Mouse (Mus musculus) urinary bladder, postnatal 25 days (tissue): ENCODE measurements around the gene Cadm2.

Experiments used
- DNase-seq: peaks from one replicate; pipeline ENCODE4 v3.0.0; 2022; ENCODE audit warnings: low spot score

Gene Cadm2

DNA sequence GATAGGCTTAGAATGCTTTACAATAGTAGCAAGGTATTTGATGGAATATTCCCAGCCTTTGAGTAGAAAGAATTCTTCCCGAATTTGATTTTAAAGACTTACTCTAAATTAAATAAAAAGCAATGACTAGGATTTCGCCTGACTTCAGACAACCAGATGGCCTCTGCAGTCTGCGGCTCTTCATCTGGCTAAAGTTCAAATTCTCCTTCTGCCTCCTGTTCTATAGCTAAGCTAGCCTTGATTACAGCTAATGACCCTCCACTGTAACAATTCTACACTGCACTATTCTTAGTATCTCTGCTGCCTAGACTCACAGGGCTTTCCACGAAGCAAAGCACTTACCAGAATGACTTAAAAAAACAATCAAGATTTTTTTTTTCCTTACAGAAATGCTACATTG is 495.9 kb downstream of the Cadm2 start:
- DNase-seq = no peak

DNA sequence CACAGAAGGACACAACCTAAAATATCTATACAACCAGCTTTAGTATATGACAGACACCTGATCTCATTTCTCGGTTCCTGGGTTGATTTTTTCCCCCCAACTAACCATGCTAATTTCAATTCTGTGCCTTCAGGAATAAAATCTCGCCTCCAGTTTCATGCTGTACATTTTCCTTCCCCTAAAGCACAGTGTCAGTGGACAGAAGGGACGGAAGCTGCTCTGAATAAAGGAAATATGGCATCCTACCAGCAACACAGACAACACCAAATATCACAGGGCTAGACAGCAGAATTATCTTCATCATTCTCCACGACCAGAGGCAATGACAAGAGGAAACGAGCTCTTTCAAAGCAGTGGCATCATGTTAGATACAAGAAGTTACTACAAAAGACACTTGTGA is 498.2 kb downstream of the Cadm2 start:
- no peak for DNase-seq

DNA sequence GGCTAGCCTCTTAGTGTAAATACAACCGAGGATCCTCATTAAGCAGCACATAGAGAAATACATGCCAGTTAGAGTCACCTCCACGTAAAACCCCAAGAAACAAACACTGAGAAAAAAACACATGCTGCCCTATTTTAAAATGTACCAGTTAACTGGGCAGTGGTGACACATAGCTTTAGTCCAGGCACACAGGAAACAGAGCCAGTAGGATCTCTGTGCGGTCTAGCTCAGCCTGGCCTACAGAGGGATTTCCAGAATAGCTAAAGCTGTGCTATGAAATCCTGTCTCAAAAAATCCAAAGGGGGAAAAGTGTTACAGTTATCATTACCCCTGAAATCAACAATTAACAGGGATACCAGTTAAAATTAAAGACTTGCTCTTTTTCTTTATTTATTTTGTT is 498.9 kb downstream of the Cadm2 start:
- DNase-seq = no peak

DNA sequence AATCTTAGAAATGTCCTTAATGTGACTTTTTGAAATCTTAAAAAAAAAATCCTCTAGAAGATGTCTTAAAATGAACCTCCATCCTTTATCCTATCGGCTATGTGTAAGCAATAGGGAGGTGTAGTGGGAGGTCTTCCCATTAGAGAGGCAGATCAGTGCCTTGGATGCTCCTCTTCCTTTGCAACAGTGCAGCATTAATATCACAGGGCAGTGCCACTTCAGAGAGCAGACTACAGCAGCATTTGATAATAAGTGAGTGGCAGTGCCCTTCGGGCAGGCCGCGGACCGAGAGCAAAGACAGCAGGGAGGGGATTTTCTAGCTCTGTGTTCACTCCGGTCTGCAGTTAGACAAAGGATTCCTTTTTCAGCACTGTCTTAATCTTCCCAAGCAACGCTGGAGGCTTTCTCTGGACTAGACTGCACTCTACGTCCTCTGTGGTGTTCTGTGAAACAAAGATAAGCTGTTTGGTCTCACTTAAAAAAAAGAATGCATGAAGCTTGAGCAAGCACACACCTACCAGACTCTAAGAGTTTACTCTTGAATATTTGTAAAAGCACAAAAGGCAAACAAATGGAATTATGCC is 514.1 kb downstream of the Cadm2 start:
- no peak for DNase-seq

DNA sequence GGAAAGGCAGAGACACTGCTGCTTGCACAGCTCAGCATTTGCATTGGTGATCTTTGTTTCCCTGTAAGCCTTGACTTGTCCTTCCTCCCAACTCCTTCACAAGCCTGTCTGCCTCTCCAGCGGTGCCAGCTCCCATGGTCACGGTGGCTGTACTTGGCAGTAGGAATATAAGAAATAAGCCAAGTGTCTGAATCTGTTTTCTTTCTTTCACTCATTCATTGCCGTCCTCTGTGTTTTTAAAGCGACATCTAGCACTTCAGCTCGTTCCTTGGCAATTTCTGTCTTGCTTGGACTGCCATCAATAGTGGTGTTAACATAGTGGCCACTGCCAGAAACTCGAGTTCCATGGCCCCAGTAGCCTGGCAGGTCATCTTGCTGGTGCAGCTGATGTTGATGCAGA is 524.0 kb downstream of the Cadm2 start:
- DNase-seq = no peak

DNA sequence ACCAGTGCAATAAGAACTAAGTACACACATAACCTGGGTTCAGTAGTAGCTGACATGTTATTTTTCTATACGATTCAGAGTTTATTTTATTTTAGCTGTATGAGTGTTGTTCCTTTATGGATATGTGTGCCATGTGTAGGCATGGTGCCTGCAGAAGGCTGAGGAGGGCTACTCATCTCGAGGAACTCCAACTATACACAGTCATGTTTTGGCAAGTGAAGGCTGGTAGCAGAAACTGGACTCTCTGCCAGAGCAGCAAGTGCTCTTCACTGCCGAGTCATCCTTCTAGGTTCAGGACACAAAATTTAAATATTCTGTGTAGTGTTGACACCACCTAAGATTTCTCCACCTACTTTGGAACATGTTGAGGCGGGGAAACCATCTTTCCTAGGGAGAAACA is 524.8 kb downstream of the Cadm2 start:
- no peak for DNase-seq

DNA sequence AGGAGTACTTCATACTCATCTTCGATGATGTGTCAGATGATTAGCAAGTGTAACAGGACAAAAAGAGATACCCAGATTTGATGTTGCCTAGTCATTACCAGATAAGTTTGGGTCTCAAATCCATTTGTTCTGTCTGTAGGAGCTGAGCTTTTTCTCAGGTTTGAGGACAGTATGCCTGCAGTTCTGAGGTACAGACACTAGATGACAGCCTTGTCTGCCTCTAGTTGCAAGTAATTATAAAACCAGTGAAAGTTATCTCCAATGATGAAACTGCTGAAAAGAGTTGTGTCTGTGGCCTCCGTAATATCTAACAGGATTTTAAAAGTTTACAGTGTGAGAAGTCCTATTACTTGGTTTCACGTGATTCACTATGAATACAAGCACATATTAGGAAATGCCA is 531.0 kb downstream of the Cadm2 start:
- DNase-seq = no peak

DNA sequence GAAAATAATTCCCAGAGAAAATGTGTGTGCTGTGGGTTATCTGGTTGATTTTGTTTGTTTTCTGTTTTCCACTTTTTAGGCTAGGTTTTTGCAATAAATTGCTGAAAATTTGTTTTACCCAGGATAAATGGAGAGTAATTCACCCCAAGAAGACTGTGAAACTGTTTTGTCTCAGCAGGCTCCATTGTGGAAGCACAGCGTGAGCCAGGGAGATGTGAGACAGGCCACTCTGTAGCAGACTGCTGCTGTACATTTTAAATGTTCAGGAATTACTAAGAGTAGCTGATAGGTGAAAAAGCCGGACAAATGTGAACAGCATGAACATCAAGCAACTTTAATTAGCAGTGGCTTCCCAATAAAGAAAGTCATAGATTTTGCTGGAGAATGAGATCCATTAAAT is 541.4 kb downstream of the Cadm2 start:
- no peak for DNase-seq

DNA sequence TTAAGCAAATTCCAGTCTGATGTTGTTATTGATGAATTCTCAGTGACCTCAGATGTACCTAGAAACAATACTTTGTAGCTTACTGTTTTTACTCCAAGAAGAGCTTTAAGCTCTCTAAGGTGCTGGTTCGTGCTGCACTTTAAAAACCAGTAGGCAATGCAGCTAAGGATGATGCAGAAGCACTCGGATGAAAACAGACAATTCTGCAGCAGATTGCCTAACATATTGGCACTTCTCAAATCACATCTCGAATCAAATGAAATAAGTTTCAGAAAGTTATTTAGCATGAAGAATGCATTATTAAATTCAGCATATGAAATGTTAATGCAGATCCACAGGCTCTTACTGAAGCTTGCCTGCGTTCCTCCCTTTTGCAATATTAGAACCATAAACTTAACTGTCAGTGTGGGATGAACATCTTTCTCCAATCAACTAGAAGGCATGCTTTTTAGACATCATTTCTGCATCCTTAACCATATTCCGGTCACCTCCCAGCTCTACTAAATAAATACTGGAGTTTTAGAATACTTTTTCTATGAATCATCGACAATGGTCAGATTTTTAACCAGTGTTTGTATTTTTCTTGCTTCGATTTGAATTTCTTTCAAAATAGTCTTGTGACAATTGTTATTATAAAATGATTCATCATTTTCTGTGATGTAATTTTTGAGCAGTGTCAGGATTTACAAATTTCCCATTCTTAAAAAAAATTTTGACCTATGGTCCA is 544.4 kb downstream of the Cadm2 start:
- DNase-seq = no peak

DNA sequence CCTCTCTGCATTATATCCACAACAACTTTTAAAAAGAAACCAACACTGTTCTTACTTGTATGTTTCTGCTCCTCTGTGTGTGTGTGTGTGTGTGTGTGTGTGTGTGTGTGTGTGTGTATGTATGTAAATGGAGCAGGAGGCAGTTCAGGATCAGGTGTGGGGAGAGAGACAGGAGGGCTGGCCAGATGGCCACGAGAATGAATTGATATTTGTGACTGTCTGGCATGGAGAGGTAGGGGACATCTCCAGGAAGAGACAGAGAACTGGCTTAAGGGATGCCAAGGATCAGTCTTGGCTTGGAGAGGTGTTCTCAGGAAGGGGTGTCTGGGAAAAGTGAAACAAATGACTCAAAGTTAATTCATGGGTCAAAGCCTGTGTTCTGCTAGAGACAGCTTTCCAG is 552.2 kb downstream of the Cadm2 start:
- DNase-seq = no peak

DNA sequence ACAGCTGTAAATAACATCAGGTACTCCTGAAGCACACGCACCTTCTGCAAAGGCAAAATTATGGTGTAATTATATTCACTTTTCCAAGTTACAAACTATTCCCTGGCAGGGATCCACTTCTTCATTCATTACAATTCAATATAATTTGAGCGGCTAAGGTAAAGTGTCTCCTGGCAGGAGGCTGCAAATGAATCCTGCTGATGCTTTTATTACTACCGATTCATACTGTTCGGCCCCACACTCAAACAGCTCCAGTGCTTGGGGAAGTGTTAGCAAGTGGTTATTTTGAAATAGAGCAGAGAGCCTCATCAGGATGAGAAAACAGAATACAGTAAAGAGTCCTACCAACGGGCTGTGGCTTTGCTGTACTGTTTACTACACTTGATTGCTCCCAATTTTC is 589.8 kb downstream of the Cadm2 start:
- no peak for DNase-seq

DNA sequence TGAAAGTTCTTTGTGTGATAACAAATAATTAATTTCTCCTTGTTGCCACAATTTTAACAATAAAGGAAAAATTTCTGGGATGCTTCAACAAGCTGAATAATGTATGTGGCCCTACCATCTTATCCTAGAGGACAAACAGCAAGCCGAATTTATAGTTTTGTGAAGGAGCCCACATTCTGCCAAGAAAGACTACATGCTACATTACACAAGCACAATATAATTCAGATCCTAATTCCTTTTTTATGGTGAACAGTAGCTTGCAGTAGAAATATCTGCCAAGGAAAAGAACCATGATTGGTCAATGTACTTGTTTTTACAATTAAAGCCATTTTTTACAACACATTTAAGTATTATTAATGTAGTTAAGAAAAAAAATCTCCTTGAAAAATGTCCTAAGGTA is 600.9 kb downstream of the Cadm2 start:
- no peak for DNase-seq

DNA sequence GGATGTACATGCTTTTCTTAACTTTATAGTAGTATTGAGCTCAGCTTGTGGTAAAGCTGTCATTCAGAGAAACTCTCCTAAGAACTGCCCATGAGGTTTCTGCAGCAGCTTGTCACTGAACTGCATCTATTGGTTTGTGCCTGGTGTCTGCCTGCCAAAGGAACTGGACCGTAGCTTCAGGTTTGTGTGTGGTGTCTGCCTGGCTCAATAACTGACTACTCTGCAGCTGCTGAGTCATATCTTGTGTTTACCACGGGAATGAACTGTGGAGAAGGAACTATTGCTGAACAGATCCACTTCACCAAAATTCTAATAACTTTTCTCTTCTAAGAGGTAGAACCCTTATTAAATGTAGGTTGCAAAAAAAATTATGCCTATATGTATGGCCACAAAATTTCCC is 603.0 kb downstream of the Cadm2 start:
- no peak for DNase-seq

DNA sequence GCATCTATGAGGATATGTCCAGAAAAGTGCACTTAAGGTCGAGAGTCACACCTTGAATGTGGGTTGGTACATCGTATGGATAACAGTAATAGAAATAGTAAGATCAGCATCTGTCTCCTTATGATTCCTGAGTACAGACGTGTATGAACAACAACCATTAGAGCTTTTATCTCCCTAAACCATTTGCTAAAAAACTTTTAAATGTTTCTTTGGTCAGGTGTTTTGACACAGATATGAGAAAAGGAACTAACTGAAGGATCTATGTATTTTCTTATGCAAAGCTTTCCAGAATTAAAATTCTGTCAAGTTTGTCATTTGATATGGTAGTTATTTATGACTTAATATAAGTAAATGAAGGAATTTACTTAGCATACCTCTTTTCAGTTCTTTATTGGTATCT is 617.5 kb downstream of the Cadm2 start:
- DNase-seq = no peak

DNA sequence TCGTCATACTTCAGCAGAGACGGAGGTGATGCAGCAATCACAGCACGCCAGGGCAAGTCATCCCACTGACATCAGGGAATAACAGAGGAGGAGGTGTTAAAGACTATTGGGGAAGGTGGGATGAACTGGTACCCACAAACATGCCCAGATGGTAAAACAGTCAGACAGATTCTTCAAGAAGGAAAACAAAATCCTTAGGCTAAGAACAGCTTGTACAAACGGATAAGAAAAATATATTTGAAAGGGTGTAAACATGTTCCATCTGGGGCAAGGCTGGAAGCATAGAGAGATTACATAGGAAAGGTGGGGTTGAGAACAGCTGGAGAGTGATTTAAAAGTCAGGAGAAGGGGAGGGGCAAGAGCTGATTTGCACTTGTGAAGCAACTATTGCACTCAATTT is 619.0 kb downstream of the Cadm2 start:
- no peak for DNase-seq

DNA sequence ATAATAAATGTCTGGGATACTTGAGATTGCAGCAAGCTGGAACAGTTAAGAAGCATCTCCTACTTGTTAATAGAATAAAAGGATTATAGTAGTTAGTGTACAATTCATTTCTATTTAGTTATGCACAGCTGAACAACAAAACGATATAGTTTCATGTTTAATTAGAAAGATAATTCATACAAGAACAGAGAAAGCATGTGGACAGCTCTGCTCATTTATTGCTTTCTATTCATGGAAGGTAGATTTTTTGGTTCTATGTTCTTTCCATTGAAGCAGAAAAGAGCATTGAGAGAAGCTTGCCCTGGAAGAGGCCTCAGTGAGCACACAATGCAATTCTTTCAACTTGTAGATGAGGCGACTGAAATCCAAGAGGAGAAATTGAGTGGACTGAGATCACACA is 623.2 kb downstream of the Cadm2 start:
- DNase-seq = no peak

DNA sequence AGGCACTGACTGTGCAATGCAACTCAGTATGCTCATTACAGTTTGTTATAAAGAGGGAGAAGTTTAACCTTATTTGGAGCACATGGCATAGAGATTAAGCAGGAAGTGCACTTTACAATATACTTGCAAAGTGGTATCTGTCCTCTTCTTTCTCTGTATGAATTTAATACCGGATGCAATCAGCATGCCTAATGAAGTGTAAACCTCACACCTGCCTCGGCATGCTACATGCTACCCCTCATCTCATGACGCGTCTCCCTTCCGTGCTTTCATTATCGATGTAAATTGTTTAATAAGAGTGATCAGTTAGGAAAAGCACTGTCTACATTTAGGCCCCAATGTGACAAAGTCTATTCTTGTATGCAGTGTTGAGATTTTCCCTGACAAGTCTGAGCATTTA is 633.0 kb downstream of the Cadm2 start:
- no peak for DNase-seq

DNA sequence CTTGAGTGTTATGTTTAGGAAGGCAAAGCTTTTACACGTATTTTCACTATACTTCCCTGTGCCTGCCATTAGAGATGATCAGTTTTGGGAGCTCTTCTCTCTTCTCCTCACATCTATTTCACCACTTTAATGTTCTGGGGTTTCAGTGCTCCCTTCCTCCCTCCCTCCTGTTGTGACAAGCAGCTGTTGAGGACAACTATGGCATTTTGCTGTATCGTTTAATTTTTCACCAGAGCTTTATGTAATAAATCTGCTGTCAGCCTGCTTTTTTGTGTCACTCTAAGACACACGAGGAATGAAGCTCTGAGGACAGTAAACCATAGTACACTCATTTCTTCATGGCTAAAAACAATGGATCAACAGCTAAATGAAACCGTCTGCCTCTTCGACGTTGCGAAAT is 633.8 kb downstream of the Cadm2 start:
- no peak for DNase-seq

DNA sequence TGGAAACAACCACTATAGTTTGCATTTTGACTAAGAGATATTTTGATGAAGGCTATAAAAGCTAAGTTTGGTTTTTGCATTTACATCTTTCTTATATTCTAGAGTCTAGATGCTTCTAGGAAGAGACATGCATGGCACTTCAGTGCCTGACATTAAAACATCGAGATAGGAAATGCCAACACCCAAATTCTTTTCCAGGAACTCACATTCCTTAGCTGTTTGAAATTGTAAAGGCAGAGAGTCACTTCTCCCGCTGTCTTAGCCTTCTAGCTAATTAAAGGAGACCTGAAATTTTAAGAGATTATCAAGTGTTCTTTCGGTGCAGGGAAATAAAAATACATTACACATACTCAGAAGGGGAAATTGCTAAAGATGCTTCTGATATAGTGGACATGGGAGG is 649.8 kb downstream of the Cadm2 start:
- no peak for DNase-seq

DNA sequence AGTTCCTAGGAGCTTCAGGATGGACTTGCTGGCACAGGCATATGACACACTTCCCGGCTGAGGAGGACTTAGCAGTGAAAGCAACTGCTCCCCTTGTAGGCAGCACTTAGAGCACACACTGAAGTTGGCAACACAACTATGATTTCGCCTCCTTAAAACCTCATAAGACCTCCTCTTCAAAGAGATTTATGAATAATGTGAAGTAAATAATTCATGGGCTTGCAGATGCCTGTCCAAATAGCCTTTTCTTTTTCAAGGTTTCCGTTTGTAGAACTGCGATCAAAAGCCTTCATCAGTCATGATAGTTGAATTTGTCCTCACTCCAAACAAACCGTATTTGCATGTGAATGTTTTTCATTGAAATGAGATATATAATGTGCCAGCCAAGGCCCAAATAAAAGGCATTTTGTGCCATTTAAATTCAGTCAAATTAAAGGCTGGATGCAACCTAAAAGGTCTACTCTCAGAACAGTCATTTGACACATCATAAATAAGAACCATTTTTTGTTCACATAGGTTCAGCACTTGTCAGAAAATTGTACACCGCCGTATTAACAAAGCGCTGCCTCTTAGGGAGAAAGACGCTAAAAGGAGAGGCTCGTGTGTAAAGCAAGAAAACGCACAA is 651.1 kb downstream of the Cadm2 start:
- no peak for DNase-seq

DNA sequence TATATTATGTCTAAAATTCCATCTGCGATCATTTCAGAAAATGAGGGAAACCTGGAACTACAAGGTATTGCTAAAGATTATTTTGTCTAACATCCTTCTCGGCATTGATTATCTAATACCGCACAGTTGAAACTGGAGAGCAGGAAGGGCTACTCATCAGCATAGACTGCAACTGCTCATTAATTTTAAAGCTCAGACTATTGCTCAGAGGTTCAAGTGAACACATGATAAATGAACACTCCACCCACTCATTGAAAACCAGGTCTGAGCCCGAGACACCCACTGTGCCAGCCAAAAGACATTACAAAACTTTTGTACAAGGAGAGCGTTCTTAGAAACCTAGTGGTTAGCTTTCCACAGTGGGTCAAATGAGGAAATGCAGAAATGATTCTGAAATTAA is 652.4 kb downstream of the Cadm2 start:
- no peak for DNase-seq

DNA sequence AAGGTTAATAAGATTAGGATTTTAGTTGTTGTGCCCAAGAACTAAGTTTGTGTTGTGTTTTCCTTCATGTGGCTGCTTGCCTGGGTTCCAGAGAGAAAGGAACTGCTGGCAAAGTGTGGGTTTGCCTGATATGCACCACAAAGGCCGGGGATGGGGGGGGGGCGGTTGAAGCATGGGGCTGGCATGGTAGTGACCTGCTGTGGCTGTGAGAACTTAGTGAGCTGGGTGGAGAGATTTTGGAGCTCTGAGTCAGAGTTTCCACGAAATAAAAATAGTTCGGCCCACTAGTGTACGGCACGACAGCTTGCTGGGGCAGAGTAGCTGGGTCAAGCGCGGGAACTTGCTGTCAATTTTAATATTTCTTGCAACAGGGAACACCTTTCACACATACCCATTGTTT is 653.0 kb downstream of the Cadm2 start:
- DNase-seq = no peak

DNA sequence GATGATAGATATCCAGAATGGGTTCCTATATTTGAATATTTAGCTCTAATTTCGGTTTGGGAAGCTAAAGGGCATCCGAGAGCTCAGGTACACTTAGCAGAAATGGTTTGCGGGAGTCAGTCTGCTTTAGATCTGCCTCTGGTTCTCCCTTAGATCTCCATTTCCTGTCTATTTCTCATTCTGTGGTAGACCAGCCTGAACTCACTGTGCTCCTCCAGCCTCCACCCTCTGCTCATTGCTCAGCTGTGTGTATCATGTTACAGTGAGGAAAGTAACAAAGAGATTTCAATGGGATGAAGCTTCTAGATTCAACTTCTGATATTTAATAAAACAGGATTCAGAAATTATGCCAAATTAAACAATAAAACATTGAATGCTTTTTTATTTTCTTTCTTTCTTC is 661.6 kb downstream of the Cadm2 start:
- no peak for DNase-seq

DNA sequence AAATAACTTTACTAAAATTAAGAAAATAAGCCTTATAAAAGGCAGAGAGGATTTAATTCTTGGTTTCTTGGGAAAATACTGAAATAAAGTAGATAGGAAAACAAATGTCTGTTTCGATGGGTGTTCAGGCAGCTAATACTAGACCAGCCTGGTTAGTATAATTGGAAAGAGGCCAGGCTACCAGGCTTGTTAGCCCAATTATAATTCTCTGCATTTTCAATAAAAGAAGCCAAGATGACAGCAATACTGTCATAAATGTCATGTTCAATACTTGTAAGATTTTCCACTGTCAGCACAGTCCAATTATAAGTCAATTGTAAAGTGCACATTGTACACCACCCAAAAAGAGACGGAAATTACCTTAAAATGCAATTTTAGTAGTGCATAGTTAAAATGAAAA is 664.8 kb downstream of the Cadm2 start:
- no peak for DNase-seq
